Mouse (Mus musculus) Patski (cell line): ENCODE data around the gene Tmc2. TPM values are rescaled to one million over a fixed set of nuclear protein-coding genes. Genes with fewer than 3 reads are reported as not detected.

Source experiments
- ATAC-seq: fragments of 100-300 bp; one replicate; pipeline ENCODE4 v1.8.0; 2021
- CTCF ChIA-PET: fragments of 350-600 bp; sonication (Branson Sonifier 250); formaldehyde crosslinking; loops from one replicate; lab custom pipeline; 2022; ENCODE audit warnings: inconsistent platforms; lab: Charles Lee
- POLR2A ChIA-PET: fragments of 350-600 bp; sonication (Branson Sonifier 250); formaldehyde crosslinking; loops from one replicate; lab custom pipeline; 2022; ENCODE audit warnings: antibody characterized with exemption, inconsistent platforms; lab: Charles Lee
- DNase-seq: peaks from one replicate; pipeline ENCODE4 v3.0.0-alpha.2; 2011; ENCODE audit warnings: low read depth, low spot score
- H3K27me3 ChIP-seq: fragments of 371-371 bp; one replicate; pipeline ENCODE4 v1.5.1; 2021
- CTCF ChIP-seq: fragments of 100-300 bp; IDR thresholded peaks from one replicate; pipeline ENCODE4 v1.5.1; 2021
- in situ Hi-C: fragments of 300-500 bp; cut with MboI; formaldehyde crosslinking; loops from 3 replicates; pipeline ENCODE4 v1.11.1; 2018; ENCODE audit warnings: low pct_unique_long_range_greater_than_20kb, mixed read lengths
- polyA plus RNA-seq: library from polyadenylated mRNA; unstranded; gene quantifications from one replicate; pipeline ENCODE4 v1.2.3, GENCODE M21; 2021

Tmc2 gene
- polyA plus RNA-seq, 1 experiment from 2014 or later, result not detected

DNA sequence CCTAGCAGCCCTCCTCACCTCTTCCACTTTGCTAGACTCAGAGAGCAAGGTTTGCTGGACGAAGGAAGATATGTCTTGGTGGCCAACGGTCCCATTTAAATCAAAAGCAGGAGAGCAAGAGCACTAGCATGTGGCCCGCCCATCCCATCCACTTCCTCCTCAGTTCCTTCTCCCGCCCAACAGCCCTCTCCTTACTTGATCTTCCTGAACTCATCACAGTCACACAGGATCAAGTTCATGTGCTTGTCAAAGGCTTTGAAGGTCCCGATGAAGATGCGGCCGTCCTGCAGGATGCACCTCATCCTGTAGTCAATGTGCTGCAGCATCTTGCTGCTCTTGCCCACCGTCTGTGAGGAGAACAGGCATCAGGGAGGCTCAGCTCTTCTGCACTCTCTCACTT, 18.2 kb upstream of the Tmc2 start:
- in situ Hi-C loops, result no loop called here
- ChIA-PET CTCF (no interaction called here), POLR2A (no interaction called here)
- no peak for ATAC-seq
- no peak for DNase-seq
- H3K27me3 ChIP-seq, result no peaks in the 10 kb centered on the region
- no peak for TF ChIP-seq CTCF

GRCm38 (mm10) chr2:130178381-130178705, 16.7 kb upstream of the Tmc2 start:
- ATAC-seq (no peak), DNase-seq (no peak)
- in situ Hi-C loops, result no loop called here
- no peak for TF ChIP-seq CTCF
- CTCF ChIA-PET, result interaction anchor here (1.3 kb wide), 1 partner anchor 12 kb away, joined by 3 read pairs; no protein-coding TSS in a partner anchor
- H3K27me3 ChIP-seq, result peaks cover 5% of the 10 kb centered on the region
- POLR2A ChIA-PET, result interaction anchor here (1.6 kb wide), 1 partner anchor 110 kb away, joined by 3 read pairs; no protein-coding TSS in a partner anchor

DNA sequence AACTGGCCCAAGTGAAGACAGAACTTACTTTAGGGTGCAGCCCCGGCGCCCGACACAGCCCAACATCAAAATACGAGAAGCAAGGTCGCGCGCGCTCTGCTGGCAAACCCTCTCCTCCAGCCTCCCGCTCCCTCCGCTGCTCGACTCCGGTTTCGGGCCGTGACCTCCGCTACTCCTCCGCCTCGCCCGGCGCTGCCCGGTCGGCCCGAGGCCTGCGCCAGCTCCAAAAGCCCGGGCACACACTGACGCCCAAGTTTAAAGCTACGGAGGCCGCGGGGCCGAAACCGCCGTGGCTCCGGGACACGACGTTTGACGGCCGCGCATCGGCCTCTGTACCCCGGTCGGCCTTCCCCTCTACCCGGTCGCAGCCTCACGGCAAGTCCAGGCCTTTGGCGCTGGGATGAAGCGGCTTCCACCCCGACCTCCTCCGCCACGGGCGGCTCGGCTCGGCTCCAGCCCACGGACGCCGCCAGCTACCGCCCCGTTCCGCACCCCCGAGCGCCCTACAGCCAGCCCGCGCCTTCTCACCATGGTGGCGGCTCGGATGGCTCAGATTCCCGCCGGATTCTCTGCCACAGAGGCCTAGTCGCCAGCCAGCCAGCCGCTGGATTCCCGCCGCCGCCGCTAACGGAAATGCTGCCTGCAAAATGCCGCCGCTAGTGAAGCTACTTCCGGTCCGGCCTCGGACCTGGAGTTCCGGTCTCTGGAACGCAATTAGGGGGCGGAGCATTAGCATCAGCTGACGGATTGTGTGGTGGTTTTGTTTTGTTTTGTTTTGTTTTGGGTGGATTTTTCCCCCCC, 16.1 kb upstream of the Tmc2 start, which contains the start of gene Snrpb:
Gene Snrpb (minus strand): TSS at position 698 of the 801 bp plus-strand sequence.
- TF ChIP-seq CTCF, result no peak
- ATAC-seq (peak; percentile 78), DNase-seq (peak; percentile 58)
- POLR2A ChIA-PET, result interaction anchor here (1.6 kb wide), 1 partner anchor 110 kb away, joined by 3 read pairs; no protein-coding TSS in a partner anchor
- in situ Hi-C loops, result no loop called here
- H3K27me3 ChIP-seq, result peaks cover 5% of the 10 kb centered on the region
- CTCF ChIA-PET, result interaction anchor here (1.3 kb wide), 1 partner anchor 12 kb away, joined by 3 read pairs; no protein-coding TSS in a partner anchor

DNA sequence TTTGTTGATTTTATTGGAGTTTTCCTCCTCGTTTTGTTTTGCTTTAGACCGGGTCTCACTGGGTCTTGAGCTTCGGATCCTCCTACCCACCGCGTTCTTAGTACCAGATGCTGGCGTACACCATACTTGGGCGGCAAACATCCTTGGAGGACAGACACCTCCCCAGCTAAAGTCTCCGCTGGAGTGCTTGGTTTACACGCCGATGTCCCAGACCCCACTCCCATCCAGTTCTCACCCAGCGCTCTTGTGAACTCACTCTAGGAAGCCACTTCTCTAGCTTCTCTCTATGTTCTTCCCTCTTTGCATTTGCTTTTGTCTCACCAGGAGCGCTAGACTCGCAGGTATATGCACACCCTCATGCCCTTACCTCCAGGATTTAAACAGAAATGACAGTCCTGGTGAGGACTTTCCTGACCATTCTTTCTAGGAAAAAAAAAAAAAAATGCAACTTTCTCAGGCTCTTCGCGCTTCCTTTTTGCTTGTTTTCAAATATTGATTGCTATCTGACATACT, 15.4 kb upstream of the Tmc2 start:
- POLR2A ChIA-PET, result interaction anchor here (0.5 to 1.6 kb wide), 2 partner anchors 109 to 230 kb away, joined by 3 to 4 read pairs; no protein-coding TSS in a partner anchor

GRCm38 (mm10) chr2:130188391-130188790, 6.6 kb upstream of the Tmc2 start:
- ChIA-PET POLR2A (no interaction called here), CTCF (interaction anchor here (1.4 kb wide), 1 partner anchor 13 kb away, joined by 3 read pairs; no protein-coding TSS in a partner anchor)
- no peak for DNase-seq
- in situ Hi-C loops, result no loop called here
- no peak for ATAC-seq
- TF ChIP-seq CTCF, result no peak
- H3K27me3 ChIP-seq, result peaks cover 51% of the 10 kb centered on the region

More for the DNA sequence above, 15.4 kb upstream of the Tmc2 start:
- H3K27me3 ChIP-seq, result peaks cover 5% of the 10 kb centered on the region
- CTCF ChIA-PET, result no interaction called here
- in situ Hi-C loops, result no loop called here
- no peak for TF ChIP-seq CTCF
- ATAC-seq, result peak; percentile 28
- no peak for DNase-seq

GRCm38 (mm10) chr2:130200961-130201360, 6.0 kb downstream of the Tmc2 start:
- in situ Hi-C loops, result loop anchor here (5.0 kb wide), 1 partner anchor 51 kb away; no protein-coding TSS in a partner anchor
- POLR2A ChIA-PET, result no interaction called here

GRCm38 (mm10) chr2:130207376-130207775, 12.4 kb downstream of the Tmc2 start:
- ChIA-PET CTCF (no interaction called here), POLR2A (no interaction called here)
- peaks cover 30% of the 10 kb centered on the region for H3K27me3 ChIP-seq
- no peak for TF ChIP-seq CTCF
- DNase-seq (no peak), ATAC-seq (no peak)
- in situ Hi-C loops, result no loop called here

More at GRCm38 (mm10) chr2:130200961-130201360, 6.0 kb downstream of the Tmc2 start:
- DNase-seq, result no peak
- no peak for ATAC-seq
- CTCF ChIA-PET, result no interaction called here
- TF ChIP-seq CTCF, result no peak
- H3K27me3 ChIP-seq, result peaks cover 52% of the 10 kb centered on the region

DNA sequence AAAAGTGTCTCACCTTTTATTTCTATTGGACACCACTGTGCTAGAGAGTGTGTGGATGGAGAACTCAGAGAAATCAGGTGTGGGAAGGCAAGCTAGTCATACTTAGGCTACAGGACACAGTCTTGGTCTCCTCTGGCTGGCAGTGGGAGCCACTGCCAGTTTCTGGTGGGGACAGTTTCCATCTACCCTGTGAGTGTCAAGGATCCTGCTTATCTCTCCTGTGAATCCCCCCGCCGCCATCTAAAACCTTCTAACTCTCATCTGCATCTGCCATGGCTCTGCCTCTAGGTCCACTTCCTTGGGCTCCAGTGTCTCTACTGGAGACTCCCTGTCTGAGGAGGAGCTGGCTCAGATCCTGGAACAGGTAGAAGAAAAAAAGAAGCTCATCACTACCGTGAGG, 13.0 kb downstream of the Tmc2 start:
- peaks cover 29% of the 10 kb centered on the region for H3K27me3 ChIP-seq
- no peak for DNase-seq
- ATAC-seq, result no peak
- no peak for TF ChIP-seq CTCF
- ChIA-PET CTCF (no interaction called here), POLR2A (no interaction called here)
- in situ Hi-C loops, result no loop called here

- H3K27me3 ChIP-seq, result peaks cover 16% of the 10 kb centered on the region
- DNase-seq (no peak), ATAC-seq (no peak)
- no peak for TF ChIP-seq CTCF
- in situ Hi-C loops, result no loop called here
- CTCF ChIA-PET, result no interaction called here
- POLR2A ChIA-PET, result no interaction called here
Observed at GRCm38 (mm10) chr2:130209636-130210035, 14.6 kb downstream of the Tmc2 start.

DNA sequence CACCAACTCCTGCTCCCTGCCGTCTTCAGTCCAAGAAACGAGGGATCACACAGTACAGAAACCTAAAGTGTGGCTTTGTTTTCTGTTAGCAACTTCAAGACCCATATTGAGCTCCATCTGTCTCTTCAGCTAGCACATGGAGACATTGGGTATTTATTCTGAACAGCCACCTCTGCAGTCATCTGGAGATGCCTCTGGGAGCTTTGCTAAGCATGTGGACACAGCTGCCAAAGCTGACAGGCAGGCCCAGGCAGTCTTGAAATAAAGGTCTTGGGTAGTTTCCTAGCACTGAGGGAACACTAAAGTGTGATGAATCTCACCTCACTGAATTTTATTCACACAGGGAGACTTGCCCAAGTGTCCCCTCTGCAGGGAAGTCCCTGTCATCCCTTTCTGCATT, 16.6 kb downstream of the Tmc2 start:
- ATAC-seq (no peak), DNase-seq (no peak)
- in situ Hi-C loops, result no loop called here
- no peak for TF ChIP-seq CTCF
- H3K27me3 ChIP-seq, result peaks cover 15% of the 10 kb centered on the region
- CTCF ChIA-PET, result no interaction called here
- POLR2A ChIA-PET, result no interaction called here

DNA sequence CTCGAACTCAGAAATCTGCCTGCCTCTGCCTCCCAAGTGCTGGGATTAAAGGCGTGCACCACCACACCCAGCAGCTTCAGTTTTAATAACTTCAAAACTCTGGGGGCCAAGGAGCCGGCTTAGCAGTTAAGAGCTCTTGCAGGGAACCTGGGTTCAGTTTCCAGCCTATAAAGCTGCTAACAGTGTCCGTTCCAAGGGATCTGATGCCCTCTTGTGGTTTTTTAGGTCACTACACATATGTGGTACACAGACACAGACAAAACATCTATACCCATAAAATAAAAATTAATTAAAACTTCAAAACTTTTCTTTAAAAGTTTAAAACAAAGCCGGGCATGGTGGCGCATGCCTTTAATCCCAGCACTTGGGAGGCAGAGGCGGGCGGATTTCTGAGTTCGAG, 51.9 kb downstream of the Tmc2 start:
- POLR2A ChIA-PET, result no interaction called here
- in situ Hi-C loops, result loop anchor here (5.0 kb wide), 1 partner anchor 175 kb away; no protein-coding TSS in a partner anchor
- H3K27me3 ChIP-seq, result peaks cover 42% of the 10 kb centered on the region
- ATAC-seq (no peak), DNase-seq (no peak)
- CTCF ChIA-PET, result interaction anchor here (0.9 to 3.1 kb wide), 7 partner anchors 10 to 179 kb away, joined by 3 to 25 read pairs (median 3); no protein-coding TSS in a partner anchor
- TF ChIP-seq CTCF, result peak; percentile 70
